Mouse (Mus musculus) lung, postnatal 0 days (tissue): ENCODE results near the gene Apopt1.

ENCODE experiments used
- CTCF ChIP-seq: IDR thresholded peaks from 2 replicates; pipeline ENCODE4 v1.5.1; 2016; ENCODE audit warnings: antibody characterized with exemption, mild to moderate bottlenecking
- EP300 ChIP-seq: IDR thresholded peaks from 2 replicates; pipeline ENCODE4 v1.6.1; 2016; ENCODE audit warnings: antibody characterized with exemption, mild to moderate bottlenecking, control low read depth

DNA sequence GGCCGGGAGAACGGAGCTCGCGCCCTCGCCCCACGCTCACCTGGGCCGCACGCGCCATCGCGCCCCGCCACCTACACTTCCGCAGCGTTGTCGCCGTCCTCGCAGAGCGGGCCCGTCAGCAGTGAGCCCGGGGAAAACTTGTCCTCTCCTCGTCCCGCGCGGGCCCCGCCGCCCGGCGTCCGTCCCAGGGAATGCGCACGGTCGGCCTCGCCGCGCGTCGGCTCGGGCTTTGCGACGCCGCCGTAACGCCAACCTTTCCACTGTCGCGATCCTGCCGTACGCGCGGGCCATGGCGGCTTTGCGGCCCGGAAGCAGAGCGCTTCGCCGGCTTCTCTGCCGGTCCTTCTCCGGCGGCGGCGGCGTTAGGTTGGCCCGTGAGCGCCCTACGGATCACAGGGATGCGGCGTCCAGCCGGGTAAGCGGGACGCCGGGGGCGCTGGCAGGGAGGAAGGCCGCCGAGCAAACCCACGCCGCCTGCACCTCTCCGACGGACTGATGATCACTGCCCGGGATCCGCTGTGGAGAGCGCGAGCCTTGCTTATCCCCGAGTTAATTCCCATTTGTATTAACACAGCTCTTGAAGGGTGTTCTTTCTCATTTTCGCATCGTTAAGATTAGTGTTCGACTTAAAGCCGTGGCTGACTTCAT is at the start of gene Apopt1, which contains the start of gene Bag5:
- TF ChIP-seq CTCF = peak; percentile 65
- TF ChIP-seq EP300 = no peak
